Mouse (Mus musculus): Measurements from ENCODE around the gene Notch3.

- no peak for TF ChIP-seq HCFC1 (IDR thresholded peaks at IDR 0.05; ENCODE audit: borderline replicate concordance, insufficient read depth, low read length)
- TF ChIP-seq ZC3H11A (IDR thresholded peaks at IDR 0.05; ENCODE audit: borderline replicate concordance, low read depth, low read length) = no peak
Measured at GRCm38 (mm10) chr17:32205345-32205744, 38.7 kb upstream of the Notch3 start.

Data from ES-E14 (cell line).